Mouse (Mus musculus) gastrocnemius, postnatal 10 days (tissue): ENCODE measurements around the gene Gm9945. TPM values are rescaled to one million over a fixed set of nuclear protein-coding genes. Genes with fewer than 3 reads are reported as not detected.

ENCODE experiments used
- DNase-seq: peaks from one replicate; pipeline ENCODE4 v3.0.0; 2021; ENCODE audit warnings: mixed read lengths
- total RNA-seq, 2 experiments: library from RNA; stranded (reverse); gene quantifications; 2 replicates each; pipeline ENCODE4 v1.2.3; 2021

Gene Gm9945
- total RNA-seq, 2 experiments from 2014 or later: not detected

- DNase-seq: no peak
Measured at GRCm38 (mm10) chr11:53493243-53493955, 13.4 kb downstream of the Gm9945 start.

- DNase-seq: no peak
Measured at GRCm38 (mm10) chr11:53495417-53495816, 15.5 kb downstream of the Gm9945 start.

DNA sequence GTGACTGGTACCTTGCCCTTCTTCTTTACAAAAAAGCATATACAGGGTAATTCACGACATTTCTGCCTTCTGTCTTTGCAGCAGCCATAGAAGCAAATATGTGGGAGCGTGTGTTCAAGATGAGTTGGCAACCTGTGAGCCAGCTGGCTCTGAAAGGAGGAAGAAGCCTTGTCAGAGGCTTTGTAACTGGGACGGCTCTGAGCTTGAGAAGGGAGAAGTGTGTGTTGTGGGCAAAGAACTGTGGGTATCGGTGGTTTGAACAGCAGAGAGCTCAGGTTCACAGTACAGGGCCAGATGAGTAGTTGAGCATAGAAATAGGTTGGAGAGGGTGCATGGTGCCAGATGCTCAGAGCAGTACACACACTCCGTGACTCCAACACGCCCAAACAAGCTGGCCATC is 17.0 kb downstream of the Gm9945 start:
- no peak for DNase-seq

DNA sequence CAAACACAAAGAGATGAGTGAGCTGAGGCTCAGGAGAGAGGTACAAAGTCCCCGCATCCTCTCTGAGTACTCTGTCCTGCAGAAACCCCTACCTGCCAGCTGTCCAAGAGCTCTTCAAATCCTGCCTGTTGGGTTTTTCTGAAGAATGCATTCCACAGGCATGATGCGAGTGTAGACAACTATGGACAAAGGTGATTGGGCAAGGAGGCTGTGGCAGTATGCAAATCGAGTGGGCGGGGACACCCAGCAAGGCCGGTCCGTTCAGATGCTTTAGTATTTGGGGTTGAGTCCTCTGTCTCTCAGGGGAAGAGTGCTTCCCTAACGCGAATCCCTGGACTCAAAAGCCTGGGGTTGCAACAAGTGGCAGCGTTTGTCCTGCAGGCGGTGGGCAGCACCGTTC is 20.6 kb downstream of the Gm9945 start:
- no peak for DNase-seq

DNA sequence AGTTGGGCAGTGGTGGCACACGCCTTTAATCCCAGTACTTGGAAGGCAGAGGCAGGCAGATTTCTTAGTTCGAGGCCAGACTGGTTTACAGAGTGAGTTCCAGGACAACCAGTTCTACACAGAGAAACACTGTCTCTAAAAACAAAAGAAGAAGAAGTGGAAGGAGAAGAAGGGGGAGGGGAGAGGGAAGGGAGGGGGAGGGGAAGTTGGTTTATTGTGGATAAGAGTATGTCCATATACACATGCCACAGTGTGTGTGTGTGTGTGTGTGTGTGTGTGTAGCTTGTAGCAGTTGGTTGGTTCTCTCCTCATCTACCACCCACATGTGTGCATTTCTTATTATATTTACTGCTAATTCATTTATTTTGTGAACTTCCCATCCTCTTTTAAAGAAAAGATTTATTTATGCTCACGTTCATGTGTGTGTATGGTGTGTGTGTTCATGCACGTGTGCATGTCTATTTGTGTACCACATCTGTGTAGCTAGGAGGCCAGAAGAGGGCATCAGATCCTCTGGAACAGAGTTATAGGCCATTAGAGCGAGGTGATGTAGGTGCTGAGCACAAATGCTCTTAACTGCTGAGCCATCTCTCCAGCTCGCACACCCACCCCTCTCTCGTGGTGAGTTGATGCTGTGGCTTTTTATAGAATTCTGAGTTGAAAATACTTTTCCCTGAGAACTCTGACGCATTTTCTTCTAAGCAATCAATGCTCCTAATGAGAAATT is 22.2 kb downstream of the Gm9945 start:
- DNase-seq: no peak

DNA sequence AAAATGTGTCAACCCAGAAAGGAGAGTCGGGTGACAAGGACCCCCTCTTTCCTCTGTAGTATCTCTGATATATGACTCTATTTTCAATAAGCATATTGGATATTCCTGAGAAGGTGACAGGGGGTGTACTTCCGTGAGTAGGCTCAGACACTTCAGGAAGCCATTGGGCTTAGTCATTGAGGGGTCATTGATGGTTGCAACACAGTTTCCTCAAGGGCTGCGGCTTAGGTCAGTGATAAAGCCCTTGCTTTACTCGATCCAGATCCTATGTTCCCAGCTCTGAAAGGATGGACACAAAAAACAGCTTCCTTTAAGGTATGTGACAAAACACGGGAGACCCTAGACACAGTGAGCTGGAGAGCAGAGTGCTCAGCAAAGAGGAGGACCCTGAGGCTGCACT is 23.8 kb downstream of the Gm9945 start:
- DNase-seq: no peak

- DNase-seq: no peak
Measured at GRCm38 (mm10) chr11:53504376-53504775, 24.4 kb downstream of the Gm9945 start.

- no peak for DNase-seq
Measured at GRCm38 (mm10) chr11:53505026-53505663, 25.2 kb downstream of the Gm9945 start.

DNA sequence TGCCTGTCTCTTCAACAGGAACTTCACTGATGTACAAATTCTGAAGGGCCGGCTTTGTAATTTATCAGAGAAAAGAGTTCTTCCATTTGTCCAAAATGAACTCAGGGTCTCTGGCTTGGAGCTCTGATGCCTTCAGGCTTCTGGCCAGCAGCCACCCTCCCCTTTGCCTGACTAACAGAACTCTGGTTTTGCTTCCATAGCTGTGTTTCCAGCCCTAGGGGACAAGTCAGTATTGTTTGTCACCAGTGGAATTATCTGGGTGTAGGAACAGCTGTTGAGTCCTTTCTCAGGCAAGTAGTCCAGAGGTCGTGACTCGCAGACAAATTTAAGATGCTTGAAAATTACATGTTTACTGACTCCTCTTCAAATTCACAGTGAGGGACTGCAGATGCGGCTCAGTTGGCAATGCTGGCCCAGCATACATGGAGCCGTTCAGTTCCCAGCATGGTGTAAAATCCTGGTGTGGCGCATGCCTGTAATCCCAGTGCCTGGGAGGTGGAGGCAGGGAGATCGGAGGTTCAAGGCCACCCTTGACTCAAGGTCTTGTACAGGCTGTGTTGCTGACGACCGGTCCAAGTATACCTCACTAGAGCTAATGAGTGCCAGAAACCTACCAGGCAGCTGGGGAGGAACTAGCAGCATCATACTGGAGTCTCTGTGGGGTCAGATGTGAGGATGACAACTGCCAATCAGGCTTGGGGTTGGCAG is 27.3 kb downstream of the Gm9945 start:
- no peak for DNase-seq

GRCm38 (mm10) chr11:53508152-53508551 is 28.2 kb downstream of the Gm9945 start:
- peak; percentile 42 for DNase-seq

GRCm38 (mm10) chr11:53508591-53508990 is 28.6 kb downstream of the Gm9945 start:
- DNase-seq: no peak

DNA sequence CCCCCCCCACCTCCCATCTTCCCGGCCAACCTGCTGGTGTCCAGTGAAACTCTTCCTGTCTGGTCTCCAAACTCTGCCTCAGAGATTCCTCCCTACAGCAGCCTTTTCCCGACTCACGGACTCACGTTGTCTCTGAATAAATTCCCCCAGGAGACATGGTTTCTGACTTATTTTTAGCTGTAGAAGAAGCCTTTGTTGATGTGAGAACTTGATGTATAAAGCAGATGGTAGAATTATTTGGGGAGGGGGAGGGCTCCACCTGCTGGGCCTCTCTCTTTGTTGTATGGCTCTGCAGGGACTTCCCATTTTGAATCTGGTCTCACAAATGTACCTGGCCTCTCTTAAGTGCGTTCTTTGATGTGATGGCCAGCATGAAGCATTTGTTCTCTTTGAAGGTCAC is 30.4 kb downstream of the Gm9945 start:
- no peak for DNase-seq

DNA sequence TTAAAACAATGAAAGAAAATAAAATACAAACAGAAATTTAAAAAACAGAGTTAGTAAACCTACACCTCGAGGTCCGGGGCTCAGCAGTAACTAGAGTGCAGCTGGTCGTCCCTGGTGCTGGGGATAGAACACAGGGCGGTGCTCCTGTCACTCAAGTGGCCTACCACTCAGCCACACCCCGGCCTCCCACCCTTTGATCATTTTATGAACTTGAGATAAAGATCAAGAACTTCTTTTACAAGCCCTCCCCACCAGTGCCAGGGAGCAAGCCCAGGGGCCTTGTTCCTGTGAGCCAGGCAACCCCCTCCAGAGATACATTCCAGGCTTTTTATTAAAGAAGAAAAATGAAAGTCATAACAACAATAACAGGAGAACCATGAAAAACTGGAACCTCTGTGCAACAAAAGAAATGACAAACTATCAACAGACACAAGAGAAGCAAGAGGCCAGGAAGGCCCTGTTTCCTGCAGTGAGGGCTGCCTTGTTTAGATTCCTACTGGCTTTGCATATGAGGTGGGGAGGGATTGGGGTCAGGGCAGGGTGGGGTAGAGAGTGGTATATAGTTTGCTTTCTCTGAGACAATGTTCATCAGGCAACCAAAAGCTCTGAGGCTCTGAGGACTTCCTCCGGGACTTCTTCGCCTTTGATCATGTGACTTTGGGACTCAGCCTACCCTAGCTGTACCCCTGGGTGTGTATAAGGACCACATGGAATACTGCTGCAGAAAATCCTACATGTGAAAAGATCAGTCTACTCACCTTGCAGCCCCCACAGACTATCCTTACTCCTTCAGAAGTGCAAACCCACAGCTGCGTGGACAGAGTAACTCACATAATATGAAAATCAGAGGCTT is 37.0 kb downstream of the Gm9945 start:
- no peak for DNase-seq

GRCm38 (mm10) chr11:53518759-53519158 is 38.8 kb downstream of the Gm9945 start:
- DNase-seq: no peak

GRCm38 (mm10) chr11:53519207-53520121 is 39.5 kb downstream of the Gm9945 start, which contains the start of gene Sept8:
Gene Sept8, plus strand, starts transcription at chr11:53519257.
- DNase-seq: peak; percentile 68

- DNase-seq: peak; percentile 43
Measured at GRCm38 (mm10) chr11:53520122-53520978, 40.4 kb downstream of the Gm9945 start.

DNA sequence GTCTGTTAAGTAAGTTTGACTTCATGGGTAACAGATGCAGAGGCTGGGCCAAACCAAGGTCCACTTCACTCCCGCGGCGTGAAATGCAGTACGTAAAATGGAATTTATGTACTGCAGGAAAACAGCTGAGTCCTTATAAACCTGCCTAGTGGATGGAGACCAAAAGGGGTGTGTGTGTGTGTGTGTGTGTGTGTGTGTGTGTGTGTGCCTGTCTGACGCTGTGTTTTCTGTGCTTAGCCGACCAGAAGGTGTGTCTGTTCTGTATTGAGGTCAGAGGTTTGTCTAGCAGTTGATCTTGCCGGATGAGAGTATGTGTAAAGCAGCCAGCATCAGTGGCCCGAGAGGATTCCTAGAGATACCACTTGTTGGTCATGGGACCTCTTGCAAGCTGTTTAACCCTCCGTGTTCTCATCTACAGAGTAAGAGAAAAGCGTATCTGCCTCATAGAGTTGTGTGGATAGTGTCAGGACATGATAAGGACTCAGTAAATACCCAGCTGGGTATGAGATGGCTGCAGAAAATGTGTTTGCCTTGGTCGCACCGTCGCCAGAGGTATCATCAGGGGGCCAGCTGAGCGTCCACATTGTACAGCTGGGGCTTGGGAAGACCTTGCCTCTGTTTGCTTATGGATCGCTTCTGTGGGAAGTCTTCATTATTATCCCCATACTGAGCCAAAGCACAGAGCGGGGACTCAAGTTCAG is 41.3 kb downstream of the Gm9945 start:
- no peak for DNase-seq

- no peak for DNase-seq
Measured at GRCm38 (mm10) chr11:53521821-53522131, 41.8 kb downstream of the Gm9945 start.

GRCm38 (mm10) chr11:53522362-53522761 is 42.4 kb downstream of the Gm9945 start:
- no peak for DNase-seq
